Mouse (Mus musculus) B cell, adult 62 days (primary cell): ENCODE data around the gene Ptpa. TPM values are rescaled to one million over a fixed set of nuclear protein-coding genes. Genes with fewer than 3 reads are reported as not detected.

Experiments used
- total RNA-seq: library from RNA; stranded (reverse); gene quantifications from 4 replicates; pipeline ENCODE4 v1.2.4, GENCODE M21; 2023

Gene Ptpa
- 125 to 142 TPM (median 136 TPM) in 4 replicates for total RNA-seq

GRCm38 (mm10) chr2:30415936-30416648 is at the start of gene Ptpa:
TSS of gene Ptpa (plus strand) at chr2:30416039.

GRCm38 (mm10) chr2:30392114-30392576 is 23.7 kb upstream of the Ptpa start, which contains the start of gene Dolpp1:
TSS of gene Dolpp1 (plus strand) at chr2:30392254.

GRCm38 (mm10) chr2:30415157-30415935 is 493 bp upstream of the Ptpa start, which contains the start of gene Crat:
TSS of gene Crat (minus strand) at chr2:30415813.

GRCm38 (mm10) chr2:30474039-30474438 is 58.2 kb downstream of the Ptpa start, which contains the start of gene Ier5l:
TSS of gene Ier5l (minus strand) at chr2:30474219.

Other genes starting within 250 kb of the Ptpa start
- gene Endog, start 244.5 kb upstream of the Ptpa start, total RNA-seq: 9.1 to 10.6 TPM (median 9.8 TPM) in 4 replicates
- gene Spout1, start 237.6 kb upstream of the Ptpa start, total RNA-seq: 21.7 to 24.0 TPM (median 22.9 TPM) in 4 replicates
- 3.4 to 7.6 TPM (median 6.2 TPM) in 4 replicates for gene Kyat1, start 210.2 kb upstream of the Ptpa start, total RNA-seq
- gene Lrrc8a, start 178.3 kb upstream of the Ptpa start, total RNA-seq: 26.3 to 31.2 TPM (median 29.3 TPM) in 4 replicates
- gene Gm28035, start 175.5 kb upstream of the Ptpa start, total RNA-seq: 2.3 to 4.4 TPM (median 4.1 TPM) in 4 replicates
- 6.1 to 8.7 TPM (median 7.0 TPM) in 4 replicates for gene Phyhd1, start 149.8 kb upstream of the Ptpa start, total RNA-seq
- gene Gm28038, start 135.0 kb upstream of the Ptpa start, total RNA-seq: 5.4 TPM in 1 of 4 replicates, not detected in the others
- 8.9 to 11.2 TPM (median 10.7 TPM) in 4 replicates for gene Dolk, start 129.7 kb upstream of the Ptpa start, total RNA-seq
- 42.9 to 59.6 TPM (median 52.2 TPM) in 4 replicates for gene Nup188, start 129.6 kb upstream of the Ptpa start, total RNA-seq
- gene Sh3glb2, start 56.7 kb upstream of the Ptpa start, total RNA-seq: 54.4 to 80.8 TPM (median 65.5 TPM) in 4 replicates
- 17.2 to 23.8 TPM (median 18.8 TPM) in 4 replicates for gene Miga2, start 51.8 kb upstream of the Ptpa start, total RNA-seq
- gene Dolpp1, start 23.8 kb upstream of the Ptpa start, total RNA-seq: 20.2 to 24.7 TPM (median 22.6 TPM) in 4 replicates
- gene Crat, start 226 bp upstream of the Ptpa start, total RNA-seq: 22.6 to 29.0 TPM (median 24.8 TPM) in 4 replicates
- gene Ier5l, start 58.2 kb downstream of the Ptpa start, total RNA-seq: 3.1 to 4.2 TPM (median 3.7 TPM) in 4 replicates
- gene Cstad, start 179.0 kb downstream of the Ptpa start, total RNA-seq: 7.1 to 10.8 TPM (median 8.6 TPM) in 4 replicates